Mouse (Mus musculus): ENCODE results near the gene Lipi. TPM values are rescaled to one million over a fixed set of nuclear protein-coding genes. Genes with fewer than 3 reads are reported as not detected.

The Lipi gene
- total and polyA plus RNA-seq, 2 experiments from 2014 or later, result not detected

DNA sequence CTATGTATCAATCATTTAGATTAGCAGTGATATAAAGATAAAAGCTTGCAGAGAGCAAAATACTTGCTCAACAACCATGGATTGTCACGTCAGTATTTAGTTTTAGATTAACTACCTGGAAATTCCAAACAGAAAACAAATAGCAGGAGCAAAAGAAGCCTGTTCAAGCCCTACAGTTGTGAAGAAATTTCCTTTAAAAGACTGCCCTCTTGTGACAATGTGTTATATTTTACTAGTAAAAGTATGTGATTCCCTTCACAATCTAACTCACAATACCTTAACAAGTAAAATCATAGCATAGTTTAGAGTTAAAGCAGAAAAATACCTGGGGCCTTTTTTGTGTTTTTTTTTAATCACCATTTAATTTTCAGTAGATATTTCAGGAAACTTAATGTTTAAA lies 54.2 kb downstream of the Lipi start:
- Histone ChIP-seq H3K4me2 (ENCODE audit: low read depth, low read length) (no peak overlapping the region), H3K27ac (no peak overlapping the region)
- ATAC-seq, result no peak

DNA sequence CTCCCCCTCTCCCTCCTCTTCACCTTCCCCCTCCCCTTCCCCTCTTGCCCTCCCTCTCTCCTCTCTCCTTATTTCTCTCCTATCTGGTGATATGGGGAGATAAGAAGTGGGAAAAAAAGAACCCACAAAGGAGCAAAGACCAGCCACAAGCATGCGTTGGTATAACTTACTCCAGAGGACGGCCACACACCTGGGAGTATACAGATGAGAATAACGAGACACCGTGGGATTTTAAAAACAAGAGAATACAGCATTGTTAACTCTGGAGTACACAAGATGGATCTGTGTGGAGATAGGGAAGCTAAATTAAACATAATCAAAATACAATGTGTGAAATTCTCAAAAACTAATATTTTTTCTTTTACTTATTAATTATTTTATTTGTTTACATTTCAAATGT lies 89.3 kb downstream of the Lipi start:
- no peak overlapping the region for H3K4me2 ChIP-seq (ENCODE audit: low read depth, low read length)
- no peaks in the 10 kb centered on the region for H3K36me3 ChIP-seq (ENCODE audit: insufficient read depth, low read length)
- no peaks in the 10 kb centered on the region for H3K27me3 ChIP-seq (ENCODE audit: insufficient read depth, low read length)
- no peak for DNase-seq (ENCODE audit: low spot score)
- H3K27ac ChIP-seq, result no peak overlapping the region
- no peak for ATAC-seq
- no peak overlapping the region for H3K9ac ChIP-seq (replicated peaks; ENCODE audit: low read length)
- WGBS, result 92% methylated on average over 4 of the region's 4 CpGs
- H3K9me3 ChIP-seq (ENCODE audit: low read length), result no peaks in the 10 kb centered on the region
- H3K4me3 ChIP-seq (ENCODE audit: low read length), result no peak overlapping the region
- TF ChIP-seq CTCF (IDR thresholded peaks at IDR 0.05; ENCODE audit: low read depth), result no peak
- H3K4me1 ChIP-seq (ENCODE audit: insufficient read depth, low read length), result no peaks in the 10 kb centered on the region

More for the DNA sequence above, 54.2 kb downstream of the Lipi start:
- no peaks in the 10 kb centered on the region for H3K36me3 ChIP-seq (ENCODE audit: insufficient read depth, low read length)
- no peaks in the 10 kb centered on the region for H3K27me3 ChIP-seq (ENCODE audit: insufficient read depth, low read length)
- 13% methylated on average over 1 of the region's 1 CpGs for WGBS
- TF ChIP-seq CTCF (IDR thresholded peaks at IDR 0.05; ENCODE audit: low read depth), result peak; percentile 55
- no peaks in the 10 kb centered on the region for H3K9me3 ChIP-seq (ENCODE audit: low read length)
- no peak overlapping the region for H3K4me3 ChIP-seq (ENCODE audit: low read length)
- no peaks in the 10 kb centered on the region for H3K4me1 ChIP-seq (ENCODE audit: insufficient read depth, low read length)
- DNase-seq (ENCODE audit: low spot score), result peak; percentile 74
- no peak overlapping the region for H3K9ac ChIP-seq (replicated peaks; ENCODE audit: low read length)

Other genes with a start within 250 kb of the Lipi start
- gene Rbm11, start 6.8 kb upstream of the Lipi start, total RNA-seq (2014; rRNA removed), result 6.8 and 8.1 TPM in 2 replicates
- gene Rbm11, start 6.8 kb upstream of the Lipi start, polyA plus RNA-seq (2015; fragmentation: Nextera tagmentation; extraction: Ambion mirVana), result 8.3 and 8.7 TPM in 2 replicates
- gene Hspa13, start 181.0 kb upstream of the Lipi start, total RNA-seq (2014; rRNA removed), result 36.4 and 38.2 TPM in 2 replicates
- 38.1 and 40.4 TPM in 2 replicates for gene Hspa13, start 181.0 kb upstream of the Lipi start, polyA plus RNA-seq (2015; fragmentation: Nextera tagmentation; extraction: Ambion mirVana)